28 mouse cellular contexts compared by ENCODE assay signal in the genomic region with DNA sequence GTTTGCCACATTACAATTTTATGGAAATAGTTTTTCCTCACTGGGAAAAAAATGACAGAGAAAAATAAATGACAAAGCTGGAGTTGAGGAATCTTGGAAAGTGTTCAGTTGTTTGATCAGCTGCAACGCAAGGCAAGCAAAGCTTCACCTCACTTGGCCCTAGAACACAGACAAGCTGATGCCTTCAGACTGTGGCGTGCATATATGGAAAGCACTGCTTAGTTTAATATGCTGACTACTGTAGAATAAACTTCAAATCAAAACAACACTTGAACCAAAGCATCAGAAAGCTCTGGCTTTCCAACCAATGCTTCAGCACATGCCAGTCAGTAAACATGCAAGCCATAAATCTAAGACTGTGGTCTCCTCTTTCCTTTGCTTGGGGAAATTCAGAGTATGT.
"Had no signal": no experiment of that assay in that cellular context is flagged by ENCODE, and none has a peak within 500 bp of the region (broad histone marks: within the 10 kb centered on the region; RNA-seq: fewer than 3 reads in every experiment).

No protein-coding gene starts in this region.

- H3K4me3 ChIP-seq: embryonic facial prominence, embryonic 10.5 days; embryonic facial prominence, embryonic 12.5 days; embryonic facial prominence, embryonic 13.5 days; embryonic facial prominence, embryonic 15.5 days; erythroblast, embryonic 14.5 days; forebrain, embryonic 10.5 days; forebrain, embryonic 12.5 days; forebrain, embryonic 13.5 days; forebrain, embryonic 15.5 days; gastrocnemius, adult 2 months had no signal

- DNase-seq: cerebellum, adult 18-20 months; cerebellum, adult 2 months; cerebellum, adult 8-10 months; cerebellum, adult 9-10 months; cerebellum, adult 9-11 months; cerebellum, postnatal 10 days; cerebellum, postnatal 14 days; cerebellum, postnatal 25 days; cerebellum, postnatal 36 days; embryo, embryonic 11 days; forebrain, postnatal 0 days; gastrocnemius, adult 2 months; gastrocnemius, postnatal 10 days; gastrocnemius, postnatal 14 days; gastrocnemius, postnatal 25 days; gastrocnemius, postnatal 36 days; heart, adult 11 months had no signal

- H3K9me3 ChIP-seq: embryonic facial prominence, embryonic 10.5 days; embryonic facial prominence, embryonic 12.5 days; embryonic facial prominence, embryonic 13.5 days; embryonic facial prominence, embryonic 15.5 days; forebrain, embryonic 10.5 days; forebrain, embryonic 12.5 days; forebrain, embryonic 13.5 days; forebrain, embryonic 15.5 days had no signal

- H3K4me2 ChIP-seq: embryonic facial prominence, embryonic 12.5 days; embryonic facial prominence, embryonic 13.5 days; embryonic facial prominence, embryonic 15.5 days; forebrain, embryonic 12.5 days; forebrain, embryonic 13.5 days; forebrain, embryonic 15.5 days had no signal

- H3K36me3 ChIP-seq: embryonic facial prominence, embryonic 10.5 days; embryonic facial prominence, embryonic 12.5 days; embryonic facial prominence, embryonic 13.5 days; embryonic facial prominence, embryonic 15.5 days; forebrain, embryonic 10.5 days; forebrain, embryonic 12.5 days; forebrain, embryonic 15.5 days had no signal

- H3K27ac ChIP-seq: embryonic facial prominence, embryonic 10.5 days; embryonic facial prominence, embryonic 12.5 days; embryonic facial prominence, embryonic 13.5 days; embryonic facial prominence, embryonic 15.5 days; forebrain, embryonic 10.5 days; forebrain, embryonic 13.5 days; forebrain, embryonic 15.5 days; gastrocnemius, adult 2 months had no signal

- H3K27me3 ChIP-seq: embryonic facial prominence, embryonic 12.5 days; embryonic facial prominence, embryonic 13.5 days; embryonic facial prominence, embryonic 15.5 days; forebrain, embryonic 12.5 days; forebrain, embryonic 13.5 days; forebrain, embryonic 15.5 days had no signal

- ATAC-seq: forebrain, embryonic 13.5 days; forebrain, embryonic 14.5 days; forebrain, embryonic 15.5 days; forebrain, embryonic 16.5 days; forebrain, postnatal 0 days had no signal

- H3K9ac ChIP-seq: embryonic facial prominence, embryonic 12.5 days; embryonic facial prominence, embryonic 13.5 days; embryonic facial prominence, embryonic 15.5 days; forebrain, embryonic 12.5 days; forebrain, embryonic 13.5 days; forebrain, embryonic 15.5 days; forebrain, postnatal 0 days had no signal

- H3K4me1 ChIP-seq: embryonic facial prominence, embryonic 10.5 days; embryonic facial prominence, embryonic 15.5 days; forebrain, embryonic 10.5 days; forebrain, embryonic 12.5 days had no signal
